In genomic region chr2:180225044-180225761, GRCm38 (mm10) we compare ENCODE assay signal across 7 mouse cellular contexts. TPM values are rescaled to one million over a fixed set of nuclear protein-coding genes. Genes with fewer than 3 reads are reported as not detected.
A peak's percentile ranks its signal among the peaks of the same experiment; 100 is the strongest.
DNase-seq lines count a peak whose midpoint lies in the region; ATAC-seq and TF ChIP-seq lines count a peak whose summit lies in the region.

No protein-coding gene starts in this region.

- H3K27ac ChIP-seq in ES-E14 (ENCODE audit: insufficient read depth, low read depth, low read length, poor library complexity, severe bottlenecking): peak overlapping the region; percentile 69
- H3K27ac ChIP-seq in forebrain, embryonic 12.5 days: no peak overlapping the region
- H3K27ac ChIP-seq in liver, postnatal 0 days (ENCODE audit: low read depth): no peak overlapping the region
- H3K27ac ChIP-seq in olfactory bulb, adult 2 months (ENCODE audit: insufficient read depth, low read depth, low read length): no peak overlapping the region

- WGBS in forebrain, embryonic 12.5 days: under 1% methylated on average over 55 of the region's 55 CpGs
- WGBS in liver, postnatal 0 days (ENCODE audit: insufficient replicate concordance): 3% methylated on average over 49 of the region's 55 CpGs
- under 1% methylated on average over 55 of the region's 55 CpGs for WGBS in olfactory bulb, adult 2 months

- peaks cover 23% of the 10 kb centered on the region; the same call in 1 of the 2 replicates for H3K36me3 ChIP-seq in ES-E14 (ENCODE audit: control insufficient read depth, insufficient read depth, low read length, poor library complexity, severe bottlenecking)
- no peaks in the 10 kb centered on the region for H3K36me3 ChIP-seq in forebrain, embryonic 12.5 days (replicated peaks)
- H3K36me3 ChIP-seq in liver, postnatal 0 days (replicated peaks; ENCODE audit: insufficient read depth, low read length): no peaks in the 10 kb centered on the region

- 0 out of 2 replicates have a peak, but pooled peaks have one; percentile 15 for TF ChIP-seq POLR2A in olfactory bulb, adult 2 months (IDR thresholded peaks at IDR 0.05; ENCODE audit: insufficient read depth, low read depth, low read length)

- H3K27me3 ChIP-seq in forebrain, embryonic 12.5 days: peaks cover 53% of the 10 kb centered on the region
- peaks cover 24% of the 10 kb centered on the region for H3K27me3 ChIP-seq in liver, postnatal 0 days (ENCODE audit: insufficient read depth, low read length)

- ATAC-seq in forebrain, embryonic 12.5 days (ENCODE audit: low FRiP score): peak; percentile 42
- peak; percentile 48 for ATAC-seq in inflammation-experienced regulatory T-cells, adult 6 months
- ATAC-seq in liver, postnatal 0 days: peak; percentile 42
- ATAC-seq in activated CD4-positive, CD25-positive, alpha-beta regulatory T cell, adult 4 months: no peak

- H3K9ac ChIP-seq in ES-E14 (ENCODE audit: insufficient read depth, low read depth, low read length, poor library complexity, severe bottlenecking): peak overlapping the region; percentile 89
- peak overlapping the region; percentile 68 for H3K9ac ChIP-seq in forebrain, embryonic 12.5 days
- H3K9ac ChIP-seq in liver, postnatal 0 days (replicated peaks): peak overlapping the region; percentile 38; the same call in 1 of the 2 replicates

- no peak for TF ChIP-seq CTCF in liver, postnatal 0 days (IDR thresholded peaks at IDR 0.05; ENCODE audit: low read depth)
- no peak for TF ChIP-seq CTCF in olfactory bulb, adult 2 months (IDR thresholded peaks at IDR 0.05; ENCODE audit: insufficient read depth, low read depth, low read length)

- peak overlapping the region; percentile 82 to 88 for H3K4me3 ChIP-seq in ES-E14 (ENCODE audit: insufficient read depth in 1 of 2, low read depth in 1 of 2, low read length in 2 of 2, poor library complexity in 1 of 2, severe bottlenecking in 1 of 2)
- peak overlapping the region; percentile 65 for H3K4me3 ChIP-seq in forebrain, embryonic 12.5 days (replicated peaks)
- peak overlapping the region; percentile 52 for H3K4me3 ChIP-seq in liver, postnatal 0 days (ENCODE audit: low read depth, low read length)
- H3K4me3 ChIP-seq in olfactory bulb, adult 2 months (ENCODE audit: insufficient read depth, low read depth, low read length): peak overlapping the region; percentile 78

- peak; percentile 36 for DNase-seq in CD4-positive, CD25-positive, alpha-beta regulatory T cell, adult 2 months (ENCODE audit: low read depth, low spot score)
- no peak for DNase-seq in ES-E14 (ENCODE audit: low read depth, low spot score)
- DNase-seq in liver, postnatal 0 days: peak; percentile 31

- peaks cover 11 to 52% of the 10 kb centered on the region in 2 experiments; a peak in 3 of 4 replicates for H3K4me1 ChIP-seq in ES-E14 (ENCODE audit: control insufficient read depth in 2 of 2, insufficient read depth in 2 of 2, low read length in 2 of 2, poor library complexity in 1 of 2)
- peaks cover 50% of the 10 kb centered on the region for H3K4me1 ChIP-seq in forebrain, embryonic 12.5 days
- H3K4me1 ChIP-seq in liver, postnatal 0 days (ENCODE audit: insufficient read depth): peaks cover 23% of the 10 kb centered on the region
- peaks cover 28% of the 10 kb centered on the region for H3K4me1 ChIP-seq in olfactory bulb, adult 2 months (ENCODE audit: control insufficient read depth, insufficient read depth, low read length)

- peak overlapping the region; percentile 99 for H3K4me2 ChIP-seq in forebrain, embryonic 12.5 days
- H3K4me2 ChIP-seq in liver, postnatal 0 days (ENCODE audit: low read depth, low read length): peak overlapping the region; percentile 92

- TF ChIP-seq EP300 in liver, postnatal 0 days (IDR thresholded peaks at IDR 0.05; ENCODE audit: low read depth): no peak

- H3K9me3 ChIP-seq in ES-E14 (ENCODE audit: control insufficient read depth, insufficient read depth, low read depth, low read length): no peaks in the 10 kb centered on the region
- H3K9me3 ChIP-seq in forebrain, embryonic 12.5 days: no peaks in the 10 kb centered on the region
- H3K9me3 ChIP-seq in liver, postnatal 0 days (ENCODE audit: low read length): no peaks in the 10 kb centered on the region

- in situ Hi-C loops in ES-E14 (cut with MboI; ENCODE audit: low sequenced_read_pairs in 2 of 2, unreplicated experiment in 2 of 2): no loop called here

TF ChIP-seq in ES-E14, 5 proteins besides CTCF, POLR2A, EP300 and RAD21:
- TF ChIP-seq CHD2 (IDR thresholded peaks at IDR 0.05; ENCODE audit: low read depth, low read length) (no peak), ZNF384 (IDR thresholded peaks at IDR 0.05; ENCODE audit: low read depth, low read length) (no peak), HCFC1 (IDR thresholded peaks at IDR 0.05; ENCODE audit: borderline replicate concordance, insufficient read depth, low read length) (no peak), ZC3H11A (IDR thresholded peaks at IDR 0.05; ENCODE audit: borderline replicate concordance, low read depth, low read length) (no peak), MAFK (IDR thresholded peaks at IDR 0.05; ENCODE audit: insufficient read depth, low read depth, low read length) (no peak)

RNA-seq across cellular contexts. Expression of gene Lama5, which starts 0.5 kb away (rescaled TPM):
- total RNA-seq in ES-E14 (2012; rRNA removed): 291 and 497 TPM in 2 replicates
- polyA plus RNA-seq in forebrain, embryonic 12.5 days (2016; fragmentation: Nextera tagmentation; extraction: Ambion mirVana): 4.9 and 5.1 TPM in 2 replicates
- under 1 TPM in 2 of 3 experiments, not detected in 1; 0.33 to 0.40 TPM for polyA plus RNA-seq in inflammation-experienced regulatory T-cells, adult 6 months (2017; shearing (Covaris generic))
- polyA plus RNA-seq in liver, postnatal 0 days (2015; fragmentation: Nextera tagmentation; extraction: Ambion mirVana): 2.1 and 2.2 TPM in 2 replicates
- polyA plus RNA-seq in olfactory bulb, adult 2 months (2012; ENCODE audit: insufficient read depth, insufficient read length, low replicate concordance, missing spikeins): not detected in 2 replicates
- polyA plus RNA-seq in activated CD4-positive, CD25-positive, alpha-beta regulatory T cell, adult 4 months (2017; shearing (Covaris generic)): under 1 TPM; 0.28 to 0.59 TPM

RNA-seq across cellular contexts. Expression of gene Rps21, which starts 32.0 kb away (rescaled TPM):
- total RNA-seq in ES-E14 (2012; rRNA removed): 4,130 and 4,285 TPM in 2 replicates
- polyA plus RNA-seq in forebrain, embryonic 12.5 days (2016; fragmentation: Nextera tagmentation; extraction: Ambion mirVana): 464 and 488 TPM in 2 replicates
- 1,000 to 10,000 TPM; 1,053 to 1,596 (median 1,304) TPM for polyA plus RNA-seq in inflammation-experienced regulatory T-cells, adult 6 months (2017; shearing (Covaris generic))
- polyA plus RNA-seq in liver, postnatal 0 days (2015; fragmentation: Nextera tagmentation; extraction: Ambion mirVana): 382 and 393 TPM in 2 replicates
- polyA plus RNA-seq in olfactory bulb, adult 2 months (2012; ENCODE audit: insufficient read depth, insufficient read length, low replicate concordance, missing spikeins): 1,119 TPM in 1 of 2 replicates, not detected in the other
- 1,000 to 10,000 TPM; 1,181 to 1,680 TPM for polyA plus RNA-seq in activated CD4-positive, CD25-positive, alpha-beta regulatory T cell, adult 4 months (2017; shearing (Covaris generic))

RNA-seq across cellular contexts. Expression of gene Cables2, which starts 48.1 kb away (rescaled TPM):
- total RNA-seq in ES-E14 (2012; rRNA removed): 13.4 and 15.5 TPM in 2 replicates
- polyA plus RNA-seq in forebrain, embryonic 12.5 days (2016; fragmentation: Nextera tagmentation; extraction: Ambion mirVana): 17.7 and 20.8 TPM in 2 replicates
- 1 to 10 TPM; 6.7 to 8.0 (median 7.7) TPM for polyA plus RNA-seq in inflammation-experienced regulatory T-cells, adult 6 months (2017; shearing (Covaris generic))
- 4.7 and 5.2 TPM in 2 replicates for polyA plus RNA-seq in liver, postnatal 0 days (2015; fragmentation: Nextera tagmentation; extraction: Ambion mirVana)
- polyA plus RNA-seq in olfactory bulb, adult 2 months (2012; ENCODE audit: insufficient read depth, insufficient read length, low replicate concordance, missing spikeins): not detected in 2 replicates
- 1 to 10 TPM; 5.9 to 7.2 TPM for polyA plus RNA-seq in activated CD4-positive, CD25-positive, alpha-beta regulatory T cell, adult 4 months (2017; shearing (Covaris generic))

RNA-seq across cellular contexts. Expression of gene Adrm1, which starts 53.9 kb away (rescaled TPM):
- total RNA-seq in ES-E14 (2012; rRNA removed): 169 and 196 TPM in 2 replicates
- polyA plus RNA-seq in forebrain, embryonic 12.5 days (2016; fragmentation: Nextera tagmentation; extraction: Ambion mirVana): 213 and 225 TPM in 2 replicates
- polyA plus RNA-seq in inflammation-experienced regulatory T-cells, adult 6 months (2017; shearing (Covaris generic)): 100 to 1,000 TPM in 1 of 3 experiments, 10 to 100 TPM in 2; 85.6 to 103 (median 86.1) TPM
- 91.9 and 98.0 TPM in 2 replicates for polyA plus RNA-seq in liver, postnatal 0 days (2015; fragmentation: Nextera tagmentation; extraction: Ambion mirVana)
- not detected in 2 replicates for polyA plus RNA-seq in olfactory bulb, adult 2 months (2012; ENCODE audit: insufficient read depth, insufficient read length, low replicate concordance, missing spikeins)
- 100 to 1,000 TPM in 1 of 2 experiments, 10 to 100 TPM in 1; 87.7 to 113 TPM for polyA plus RNA-seq in activated CD4-positive, CD25-positive, alpha-beta regulatory T cell, adult 4 months (2017; shearing (Covaris generic))

Comparison
In these comparisons a context has a peak if more than half of its experiments do, and no peak if none do; other contexts are left out.
1. H3K9ac ChIP-seq: peak in every context shown above with its lines; median percentile 89 in ES-E14; 68 in forebrain, embryonic 12.5 days; 38 in liver, postnatal 0 days.